Mouse (Mus musculus): ENCODE measurements at regions not wholly inside any gene's neighbourhood (a gene's known extent, or its start where the extent isn't known, plus 50 kb on each side); places are given as distances from the start of the nearest gene placed in this dataset.

- Histone ChIP-seq H3K4me3 (replicated peaks; ENCODE audit: insufficient read depth, low read depth, low read length) (no peak overlapping the region), H3K4me1 (ENCODE audit: control insufficient read depth, insufficient read depth, low read length) (no peaks in the 10 kb centered on the region), H3K27ac (ENCODE audit: insufficient read depth, low read length) (no peak overlapping the region), H3K27me3 (ENCODE audit: control insufficient read depth, insufficient read depth, low read length) (no peaks in the 10 kb centered on the region)
- no peak for TF ChIP-seq POLR2A (IDR thresholded peaks at IDR 0.05; ENCODE audit: borderline replicate concordance, insufficient read depth, low read length)
- TF ChIP-seq CTCF (IDR thresholded peaks at IDR 0.05; ENCODE audit: borderline replicate concordance, insufficient read depth, low read depth, low read length): no peak
- no peak for DNase-seq
- 100% methylated on average over 2 of the region's 2 CpGs for WGBS
Measured at GRCm38 (mm10) chr9:122471539-122471938, 120.1 kb downstream of the Abhd5 start.

GRCm38 (mm10) chr9:122476356-122476755 lies 124.9 kb downstream of the Abhd5 start:
- TF ChIP-seq POLR2A (IDR thresholded peaks at IDR 0.05; ENCODE audit: borderline replicate concordance, insufficient read depth, low read length) (no peak), CTCF (IDR thresholded peaks at IDR 0.05; ENCODE audit: borderline replicate concordance, insufficient read depth, low read depth, low read length) (0 out of 2 replicates have a peak, but pooled peaks have one; percentile 19)
- Histone ChIP-seq H3K27me3 (ENCODE audit: control insufficient read depth, insufficient read depth, low read length) (no peaks in the 10 kb centered on the region), H3K4me3 (replicated peaks; ENCODE audit: insufficient read depth, low read depth, low read length) (no peak overlapping the region), H3K27ac (ENCODE audit: insufficient read depth, low read length) (no peak overlapping the region), H3K4me1 (ENCODE audit: control insufficient read depth, insufficient read depth, low read length) (no peaks in the 10 kb centered on the region)
- DNase-seq: no peak
- WGBS: 59% methylated on average over 3 of the region's 3 CpGs

DNA sequence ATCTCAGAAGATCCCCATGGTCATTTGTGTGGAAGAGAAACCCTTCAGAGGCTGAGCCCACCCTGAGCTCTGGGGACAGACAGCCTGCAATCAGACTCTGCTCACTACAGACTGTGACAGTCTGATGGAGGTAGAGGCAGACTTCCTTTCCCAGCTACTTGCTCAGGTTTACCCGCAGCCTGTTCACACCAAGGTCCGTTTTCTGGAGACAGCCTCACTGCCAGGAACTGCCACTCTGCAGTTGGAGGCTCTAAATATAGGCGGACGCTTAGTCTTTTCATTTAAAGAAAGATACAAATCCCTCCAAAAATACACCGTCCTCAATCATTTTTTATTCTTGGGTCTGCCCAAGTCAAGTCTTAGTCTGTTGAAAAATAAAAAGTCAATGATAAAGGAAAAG lies 135.6 kb downstream of the Abhd5 start:
- no peaks in the 10 kb centered on the region for H3K4me1 ChIP-seq (ENCODE audit: control insufficient read depth, insufficient read depth, low read length)
- no peak for TF ChIP-seq CTCF (IDR thresholded peaks at IDR 0.05; ENCODE audit: borderline replicate concordance, insufficient read depth, low read depth, low read length)
- TF ChIP-seq POLR2A (IDR thresholded peaks at IDR 0.05; ENCODE audit: borderline replicate concordance, insufficient read depth, low read length): no peak

GRCm38 (mm10) chr9:122494691-122495090 lies 143.3 kb downstream of the Abhd5 start:
- Histone ChIP-seq H3K4me1 (ENCODE audit: control insufficient read depth, insufficient read depth, low read length) (no peaks in the 10 kb centered on the region), H3K27ac (ENCODE audit: insufficient read depth, low read length) (no peak overlapping the region), H3K4me3 (replicated peaks; ENCODE audit: insufficient read depth, low read depth, low read length) (no peak overlapping the region), H3K27me3 (ENCODE audit: control insufficient read depth, insufficient read depth, low read length) (no peaks in the 10 kb centered on the region)
- no peak for TF ChIP-seq POLR2A (IDR thresholded peaks at IDR 0.05; ENCODE audit: borderline replicate concordance, insufficient read depth, low read length)
- TF ChIP-seq CTCF (IDR thresholded peaks at IDR 0.05; ENCODE audit: borderline replicate concordance, insufficient read depth, low read depth, low read length): no peak
- 76% methylated on average over 9 of the region's 9 CpGs for WGBS
- no peak for DNase-seq

More for the DNA sequence above, 135.6 kb downstream of the Abhd5 start:
- Histone ChIP-seq H3K4me3 (replicated peaks; ENCODE audit: insufficient read depth, low read depth, low read length) (no peak overlapping the region), H3K27ac (ENCODE audit: insufficient read depth, low read length) (no peak overlapping the region), H3K27me3 (ENCODE audit: control insufficient read depth, insufficient read depth, low read length) (no peaks in the 10 kb centered on the region)
- no peak for DNase-seq
- 82% methylated on average over 5 of the region's 5 CpGs for WGBS

GRCm38 (mm10) chr9:122496482-122496985 lies 145.1 kb downstream of the Abhd5 start:
- TF ChIP-seq POLR2A (IDR thresholded peaks at IDR 0.05; ENCODE audit: borderline replicate concordance, insufficient read depth, low read length): no peak
- WGBS: 72% methylated on average over 2 of the region's 2 CpGs

DNA sequence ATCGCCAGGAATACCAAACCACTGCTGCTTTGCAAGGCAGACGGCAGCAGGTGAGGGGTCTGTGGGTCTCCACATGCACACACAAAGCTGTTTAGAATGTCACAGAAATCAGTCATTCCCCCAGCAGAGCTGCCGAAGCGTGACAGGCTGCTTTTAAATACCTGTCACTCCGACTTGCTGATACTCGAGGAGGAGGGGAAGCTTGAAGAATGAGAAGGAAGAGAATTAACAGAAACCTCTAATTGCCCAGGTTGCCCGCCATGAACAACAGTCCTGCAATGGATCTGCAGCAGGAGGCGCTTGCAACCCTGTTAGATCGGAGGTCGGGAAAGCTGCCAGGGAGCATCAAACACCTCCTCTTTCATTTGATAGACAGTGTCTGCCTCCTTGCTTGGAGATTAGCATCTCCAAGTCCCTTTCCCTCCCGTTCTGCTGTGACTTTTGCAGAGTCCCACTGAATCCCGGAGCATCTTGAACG lies 150.5 kb downstream of the Abhd5 start:
- TF ChIP-seq CTCF (IDR thresholded peaks at IDR 0.05; ENCODE audit: borderline replicate concordance, insufficient read depth, low read depth, low read length) (no peak), POLR2A (IDR thresholded peaks at IDR 0.05; ENCODE audit: borderline replicate concordance, insufficient read depth, low read length) (no peak)
- H3K27ac ChIP-seq (ENCODE audit: insufficient read depth, low read length): no peak overlapping the region
- WGBS: 21% methylated on average over 13 of the region's 13 CpGs
- no peak for DNase-seq
- no peaks in the 10 kb centered on the region for H3K4me1 ChIP-seq (ENCODE audit: control insufficient read depth, insufficient read depth, low read length)
- no peaks in the 10 kb centered on the region; the same call in 1 of the 2 replicates for H3K27me3 ChIP-seq (ENCODE audit: control insufficient read depth, insufficient read depth, low read length)
- H3K4me3 ChIP-seq (replicated peaks; ENCODE audit: insufficient read depth, low read depth, low read length): no peak overlapping the region

More at GRCm38 (mm10) chr9:122496482-122496985, 145.1 kb downstream of the Abhd5 start:
- H3K27ac ChIP-seq (ENCODE audit: insufficient read depth, low read length): no peak overlapping the region
- H3K4me1 ChIP-seq (ENCODE audit: control insufficient read depth, insufficient read depth, low read length): no peaks in the 10 kb centered on the region
- no peak overlapping the region for H3K4me3 ChIP-seq (replicated peaks; ENCODE audit: insufficient read depth, low read depth, low read length)
- no peaks in the 10 kb centered on the region for H3K27me3 ChIP-seq (ENCODE audit: control insufficient read depth, insufficient read depth, low read length)
- DNase-seq: no peak

DNA sequence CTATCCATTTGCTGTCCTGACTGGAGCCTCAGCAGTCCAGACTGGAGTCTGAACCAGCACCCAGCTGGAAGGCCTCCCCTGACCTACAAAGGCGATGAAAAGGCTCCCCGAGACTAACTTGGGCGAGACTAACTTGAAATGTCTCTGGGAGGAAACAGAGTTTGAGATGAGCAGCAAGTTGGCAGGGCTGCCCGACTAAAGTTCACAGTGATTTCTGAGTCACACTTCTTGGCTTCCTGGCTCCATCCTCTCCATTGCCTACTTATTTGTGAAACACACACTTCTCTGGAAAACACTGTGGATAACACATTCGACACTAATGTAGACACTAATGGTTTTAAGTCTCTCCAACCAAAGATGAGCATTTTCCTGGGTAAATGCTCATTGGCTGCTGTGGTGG lies 170.2 kb downstream of the Abhd5 start:
- Histone ChIP-seq H3K4me1 (ENCODE audit: control insufficient read depth, insufficient read depth, low read length) (no peaks in the 10 kb centered on the region), H3K4me3 (replicated peaks; ENCODE audit: insufficient read depth, low read depth, low read length) (no peak overlapping the region), H3K27me3 (ENCODE audit: control insufficient read depth, insufficient read depth, low read length) (no peaks in the 10 kb centered on the region; the same call in 1 of the 2 replicates), H3K27ac (ENCODE audit: insufficient read depth, low read length) (no peak overlapping the region)
- 54% methylated on average over 5 of the region's 5 CpGs for WGBS
- TF ChIP-seq CTCF (IDR thresholded peaks at IDR 0.05; ENCODE audit: borderline replicate concordance, insufficient read depth, low read depth, low read length) (no peak), POLR2A (IDR thresholded peaks at IDR 0.05; ENCODE audit: borderline replicate concordance, insufficient read depth, low read length) (no peak)
- DNase-seq: no peak

- DNase-seq: no peak
- Histone ChIP-seq H3K4me3 (replicated peaks; ENCODE audit: insufficient read depth, low read depth, low read length) (no peak overlapping the region), H3K4me1 (ENCODE audit: control insufficient read depth, insufficient read depth, low read length) (no peaks in the 10 kb centered on the region), H3K27ac (ENCODE audit: insufficient read depth, low read length) (no peak overlapping the region), H3K27me3 (ENCODE audit: control insufficient read depth, insufficient read depth, low read length) (no peaks in the 10 kb centered on the region; the same call in 1 of the 2 replicates)
- WGBS: 25% methylated on average over 10 of the region's 10 CpGs
- TF ChIP-seq POLR2A (IDR thresholded peaks at IDR 0.05; ENCODE audit: borderline replicate concordance, insufficient read depth, low read length) (no peak), CTCF (IDR thresholded peaks at IDR 0.05; ENCODE audit: borderline replicate concordance, insufficient read depth, low read depth, low read length) (no peak)
Measured at GRCm38 (mm10) chr9:122525621-122526055, 174.2 kb downstream of the Abhd5 start.

Data from cerebellum, adult 2 months (tissue).